Mouse (Mus musculus) neural tube, embryonic 13.5 days (tissue): ENCODE measurements at regions not wholly inside any gene's neighbourhood (a gene's known extent, or its start where the extent isn't known, plus 50 kb on each side); places are given as distances from the start of the nearest gene placed in this dataset.
A peak's percentile ranks its signal among the peaks of the same experiment; 100 is the strongest.

Source experiments
- ATAC-seq: fragments of 200-750 bp; cut with Nextera tagmentation; 2 replicates; pipeline ENCODE4 v1.8.0; 2017; ENCODE audit warnings: low read depth, mild to moderate bottlenecking, moderate TSS enrichment, moderate library complexity
- H3K27ac ChIP-seq: fragments of 300-500 bp; sonication (generic); replicated peaks from 2 replicates; pipeline ENCODE4 v1.5.1; 2015; ENCODE audit warnings: moderate library complexity, mild to moderate bottlenecking, inconsistent platforms
- H3K27me3 ChIP-seq: fragments of 300-500 bp; sonication (generic); 2 replicates; pipeline ENCODE4 v1.6.1; 2015; ENCODE audit warnings: mild to moderate bottlenecking, inconsistent platforms
- H3K36me3 ChIP-seq: fragments of 300-500 bp; sonication (generic); 2 replicates; pipeline ENCODE4 v1.6.1; 2015; ENCODE audit warnings: mild to moderate bottlenecking, inconsistent platforms
- H3K4me1 ChIP-seq: fragments of 300-500 bp; sonication (generic); replicated peaks from 2 replicates; pipeline ENCODE4 v1.6.1; 2015; ENCODE audit warnings: inconsistent platforms
- H3K4me2 ChIP-seq: fragments of 300-500 bp; sonication (generic); 2 replicates; pipeline ENCODE4 v1.6.1; 2015; ENCODE audit warnings: inconsistent platforms, mild to moderate bottlenecking, moderate library complexity
- H3K4me3 ChIP-seq: fragments of 300-500 bp; sonication (generic); 2 replicates; pipeline ENCODE4 v1.5.1; 2015; ENCODE audit warnings: mild to moderate bottlenecking, inconsistent platforms
- H3K9ac ChIP-seq: fragments of 300-500 bp; sonication (generic); 2 replicates; pipeline ENCODE4 v1.6.1; 2015; ENCODE audit warnings: moderate library complexity, mild to moderate bottlenecking, inconsistent platforms
- H3K9me3 ChIP-seq: fragments of 300-500 bp; sonication (generic); 2 replicates; pipeline ENCODE4 v1.6.1; 2016; ENCODE audit warnings: inconsistent platforms
- WGBS: fragments of 180-500 bp; shearing (Covaris S2); methylation state at CpG from one replicate; pipeline ENCODE4 v1.1.7; 2015; 5-methylcytosine and 5-hydroxymethylcytosine counted together

GRCm38 (mm10) chr16:73835715-73836440 is 575.7 kb downstream of the Robo2 start:
- no peak overlapping the region for H3K4me3 ChIP-seq
- no peaks in the 10 kb centered on the region for H3K36me3 ChIP-seq
- H3K4me1 ChIP-seq = no peaks in the 10 kb centered on the region
- no peaks in the 10 kb centered on the region for H3K27me3 ChIP-seq
- no peak for ATAC-seq
- no peak overlapping the region for H3K9ac ChIP-seq
- WGBS = 87% methylated on average over 18 of the region's 19 CpGs
- no peaks in the 10 kb centered on the region for H3K9me3 ChIP-seq
- H3K27ac ChIP-seq = 0 out of 2 replicates have a peak overlapping the region, but pooled peaks have one; percentile 23
- no peak overlapping the region for H3K4me2 ChIP-seq

DNA sequence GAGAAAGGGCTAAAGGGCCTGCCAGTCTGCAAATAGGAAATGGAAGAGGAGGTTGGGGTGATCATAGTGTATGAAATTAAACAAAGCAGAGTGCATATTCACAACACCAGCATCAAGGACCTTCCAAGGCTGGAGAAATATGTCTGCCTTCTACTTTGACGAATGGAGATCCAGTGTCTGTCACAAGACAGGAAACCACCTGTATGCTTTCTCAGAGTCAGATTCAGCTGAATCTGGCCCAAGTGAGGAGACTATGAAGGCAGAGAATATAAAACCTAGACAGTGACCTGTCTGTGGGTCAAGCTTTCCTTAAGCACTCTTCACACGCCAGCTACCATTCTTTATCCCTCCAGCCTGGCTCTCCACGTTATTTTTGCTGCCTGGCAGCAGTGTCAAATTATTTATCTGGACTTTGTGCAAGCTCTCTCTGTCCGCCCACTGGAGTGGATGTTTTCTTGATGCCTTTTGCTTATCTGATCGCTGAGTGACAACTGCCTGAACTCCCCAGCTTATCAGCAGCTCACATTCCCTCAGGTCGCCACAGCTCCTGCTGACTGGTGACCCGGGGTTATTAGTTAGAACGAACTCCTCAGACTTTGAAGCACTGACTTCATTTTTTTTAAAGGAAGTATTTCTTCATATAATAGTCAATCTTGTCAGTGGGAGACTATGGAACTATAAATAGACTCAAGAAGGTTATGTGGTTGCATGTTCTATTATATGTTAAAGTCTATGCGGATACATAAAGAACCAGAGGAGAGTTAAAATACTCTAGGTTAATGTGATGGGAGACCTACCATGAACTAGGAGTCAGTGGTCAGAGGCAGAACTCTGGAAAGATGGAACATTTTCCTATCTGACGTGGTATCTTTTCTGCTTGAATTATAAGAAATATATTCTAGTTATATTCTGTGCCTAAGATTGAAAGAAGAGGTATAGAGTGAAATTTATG is 590.0 kb downstream of the Robo2 start:
- 77% methylated on average over 10 of the region's 10 CpGs for WGBS

GRCm38 (mm10) chr16:73804572-73804971 is 607.1 kb downstream of the Robo2 start:
- WGBS = 84% methylated on average over 3 of the region's 3 CpGs
- H3K4me1 ChIP-seq = no peaks in the 10 kb centered on the region
- H3K27ac ChIP-seq = no peak overlapping the region
- no peaks in the 10 kb centered on the region for H3K36me3 ChIP-seq
- no peak overlapping the region for H3K9ac ChIP-seq
- no peaks in the 10 kb centered on the region for H3K27me3 ChIP-seq
- ATAC-seq = no peak
- H3K9me3 ChIP-seq = no peaks in the 10 kb centered on the region
- H3K4me2 ChIP-seq = no peak overlapping the region
- H3K4me3 ChIP-seq = no peak overlapping the region

More for the DNA sequence above, 590.0 kb downstream of the Robo2 start:
- Histone ChIP-seq H3K4me3 (no peak overlapping the region), H3K4me1 (no peaks in the 10 kb centered on the region), H3K27ac (no peak overlapping the region), H3K4me2 (no peak overlapping the region), H3K36me3 (no peaks in the 10 kb centered on the region), H3K9ac (no peak overlapping the region), H3K27me3 (no peaks in the 10 kb centered on the region), H3K9me3 (no peaks in the 10 kb centered on the region)
- ATAC-seq = no peak

GRCm38 (mm10) chr16:73796528-73797171 is 615.0 kb downstream of the Robo2 start:
- Histone ChIP-seq H3K9me3 (no peaks in the 10 kb centered on the region), H3K4me3 (no peak overlapping the region), H3K27ac (no peak overlapping the region), H3K36me3 (no peaks in the 10 kb centered on the region), H3K27me3 (no peaks in the 10 kb centered on the region), H3K4me2 (no peak overlapping the region), H3K4me1 (no peaks in the 10 kb centered on the region), H3K9ac (no peak overlapping the region)
- ATAC-seq = no peak
- 91% methylated on average over 6 of the region's 6 CpGs for WGBS

- no peaks in the 10 kb centered on the region for H3K9me3 ChIP-seq
- peak overlapping the region; percentile 18 for H3K4me2 ChIP-seq
- H3K4me3 ChIP-seq = no peak overlapping the region
- H3K36me3 ChIP-seq = no peaks in the 10 kb centered on the region
- no peaks in the 10 kb centered on the region for H3K27me3 ChIP-seq
- no peak for ATAC-seq
- peak overlapping the region; percentile 67 for H3K27ac ChIP-seq
- WGBS = 59% methylated on average over 2 of the region's 2 CpGs
- peaks cover 7% of the 10 kb centered on the region; the same call in 1 of the 2 replicates for H3K4me1 ChIP-seq
- H3K9ac ChIP-seq = no peak overlapping the region
These were observed 626.6 kb downstream of the Robo2 start for GRCm38 (mm10) chr16:73785074-73785438.

GRCm38 (mm10) chr16:73784296-73785073 is 627.1 kb downstream of the Robo2 start:
- Histone ChIP-seq H3K4me2 (peak overlapping the region; percentile 18), H3K9ac (no peak overlapping the region), H3K27me3 (no peaks in the 10 kb centered on the region), H3K36me3 (no peaks in the 10 kb centered on the region), H3K27ac (peak overlapping the region; percentile 67), H3K4me3 (no peak overlapping the region), H3K9me3 (no peaks in the 10 kb centered on the region), H3K4me1 (peaks cover 7% of the 10 kb centered on the region; the same call in 1 of the 2 replicates)
- peak; percentile 69; the same call in 1 of the 2 replicates for ATAC-seq
- WGBS = 66% methylated on average over 10 of the region's 10 CpGs

- H3K4me1 ChIP-seq = no peaks in the 10 kb centered on the region
- ATAC-seq = no peak
- no peak overlapping the region for H3K27ac ChIP-seq
- H3K36me3 ChIP-seq = no peaks in the 10 kb centered on the region
- 90% methylated on average over 5 of the region's 5 CpGs for WGBS
- no peak overlapping the region for H3K9ac ChIP-seq
- H3K27me3 ChIP-seq = no peaks in the 10 kb centered on the region
- H3K9me3 ChIP-seq = no peaks in the 10 kb centered on the region
- no peak overlapping the region for H3K4me2 ChIP-seq
- H3K4me3 ChIP-seq = no peak overlapping the region
These were observed 639.2 kb downstream of the Robo2 start for GRCm38 (mm10) chr16:73772454-73772853.

GRCm38 (mm10) chr16:73770440-73770856 is 641.2 kb downstream of the Robo2 start:
- H3K4me1 ChIP-seq = no peaks in the 10 kb centered on the region
- H3K9me3 ChIP-seq = no peaks in the 10 kb centered on the region
- no peak for ATAC-seq
- H3K4me3 ChIP-seq = no peak overlapping the region
- no peaks in the 10 kb centered on the region for H3K36me3 ChIP-seq
- 79% methylated on average over 5 of the region's 5 CpGs for WGBS
- no peaks in the 10 kb centered on the region for H3K27me3 ChIP-seq
- no peak overlapping the region for H3K27ac ChIP-seq
- no peak overlapping the region for H3K9ac ChIP-seq
- no peak overlapping the region for H3K4me2 ChIP-seq

GRCm38 (mm10) chr16:73769729-73770128 is 641.9 kb downstream of the Robo2 start:
- no peak for ATAC-seq
- Histone ChIP-seq H3K4me3 (no peak overlapping the region), H3K27me3 (no peaks in the 10 kb centered on the region), H3K4me2 (no peak overlapping the region), H3K4me1 (no peaks in the 10 kb centered on the region), H3K36me3 (no peaks in the 10 kb centered on the region), H3K9me3 (no peaks in the 10 kb centered on the region), H3K9ac (no peak overlapping the region), H3K27ac (no peak overlapping the region)
- WGBS = 79% methylated on average over 5 of the region's 5 CpGs

- no peaks in the 10 kb centered on the region for H3K9me3 ChIP-seq
- WGBS = 100% methylated on average over 2 of the region's 2 CpGs
- ATAC-seq = no peak
- H3K27me3 ChIP-seq = no peaks in the 10 kb centered on the region
- no peak overlapping the region for H3K4me3 ChIP-seq
- H3K9ac ChIP-seq = no peak overlapping the region
- H3K4me1 ChIP-seq = no peaks in the 10 kb centered on the region
- no peak overlapping the region for H3K27ac ChIP-seq
- H3K36me3 ChIP-seq = no peaks in the 10 kb centered on the region
- no peak overlapping the region for H3K4me2 ChIP-seq
These were observed 642.9 kb downstream of the Robo2 start for GRCm38 (mm10) chr16:73768706-73769105.

DNA sequence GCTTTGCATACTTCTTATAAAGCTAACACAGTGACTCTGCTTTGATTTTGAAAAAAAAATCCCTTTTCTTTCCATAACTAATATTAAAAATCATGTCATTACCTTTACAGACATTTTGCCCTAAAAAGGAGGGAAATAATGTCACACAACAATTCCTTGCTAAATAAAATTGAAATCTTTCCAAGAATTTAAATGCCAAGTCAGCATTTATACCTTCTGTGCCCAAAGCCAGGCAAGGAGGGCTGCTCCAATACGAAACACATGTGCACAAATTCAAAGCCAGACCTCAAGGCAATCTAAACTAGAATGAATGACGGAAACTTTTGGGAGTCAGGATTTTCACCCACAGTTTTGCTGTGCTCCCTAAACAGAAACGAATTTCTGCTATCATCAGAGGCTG is 646.4 kb downstream of the Robo2 start:
- Histone ChIP-seq H3K4me3 (no peak overlapping the region), H3K27ac (no peak overlapping the region), H3K27me3 (no peaks in the 10 kb centered on the region), H3K4me1 (no peaks in the 10 kb centered on the region), H3K9me3 (no peaks in the 10 kb centered on the region), H3K4me2 (no peak overlapping the region), H3K9ac (no peak overlapping the region), H3K36me3 (no peaks in the 10 kb centered on the region)
- 84% methylated on average over 3 of the region's 3 CpGs for WGBS
- no peak for ATAC-seq
